Mouse (Mus musculus): Measurements from ENCODE around the gene Wnt7b. TPM values are rescaled to one million over a fixed set of nuclear protein-coding genes. Genes with fewer than 3 reads are reported as not detected.

Wnt7b gene
- polyA plus RNA-seq (2014; fragmentation: Illumina TruSeq; extraction: RNeasy Lipid Tissue Mini Kit (QIAGEN cat#74804); ENCODE audit: low read depth, low replicate concordance) = 7.4 TPM

DNA sequence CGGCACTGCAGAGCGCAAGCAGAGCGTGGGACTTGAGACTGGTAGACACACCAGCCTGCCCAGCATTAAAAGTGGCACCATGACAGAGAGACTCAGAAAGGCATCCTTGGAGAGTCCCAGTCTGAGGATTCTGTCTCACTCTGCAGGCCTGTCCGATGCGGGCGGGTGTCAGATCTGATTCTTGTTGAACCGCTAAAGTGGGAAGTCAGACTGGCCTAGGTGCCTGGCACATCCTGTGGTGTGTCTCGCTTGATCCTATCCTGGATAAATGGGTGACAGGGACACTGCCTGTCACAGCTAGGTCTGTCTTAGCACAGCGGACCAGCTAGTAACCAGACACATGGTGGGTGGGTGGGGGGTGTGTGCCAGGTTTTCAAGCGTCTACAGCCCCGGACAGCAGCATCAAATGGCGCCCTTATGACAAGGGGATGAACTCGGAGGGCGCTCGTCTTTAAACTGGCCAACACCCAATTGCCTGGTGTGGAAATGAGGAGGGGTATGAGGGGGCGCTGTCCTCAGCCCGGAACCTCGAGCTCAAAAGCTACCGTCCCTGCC lies at the start of gene Wnt7b:
Gene Wnt7b (minus strand): TSS at position 118 of the 555 bp plus-strand sequence.

DNA sequence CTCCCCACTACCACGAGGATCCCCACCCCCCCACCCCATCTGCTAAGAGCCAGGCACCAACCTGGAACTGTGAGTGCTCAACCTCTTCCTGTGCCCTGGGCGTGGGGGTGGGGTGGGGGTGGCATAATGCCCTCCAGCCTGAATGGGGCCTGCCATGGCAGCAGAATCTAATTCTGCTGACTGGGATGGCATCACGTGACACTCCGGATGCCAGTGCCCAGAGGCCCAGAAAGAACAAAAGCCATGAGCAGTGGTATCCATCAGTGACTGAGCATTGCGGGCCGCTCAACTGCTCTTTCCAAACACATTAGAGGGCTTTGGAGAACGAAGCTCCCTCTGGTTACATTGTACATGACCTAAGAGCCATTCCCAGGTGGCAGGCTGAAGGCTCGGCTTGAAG lies 79.1 kb downstream of the Wnt7b start, which contains the start of gene 7530416G11Rik:
Gene 7530416G11Rik (minus strand): TSS at position 101 of the 400 bp plus-strand sequence.

Other genes with a start within 250 kb of the Wnt7b start
- gene Atxn10, start 246.2 kb downstream of the Wnt7b start, polyA plus RNA-seq (2014; fragmentation: Illumina TruSeq; extraction: RNeasy Lipid Tissue Mini Kit (QIAGEN cat#74804); ENCODE audit: low read depth, low replicate concordance) = 101 TPM
- not detected for gene 7530416G11Rik, start 79.2 kb downstream of the Wnt7b start, polyA plus RNA-seq (2014; fragmentation: Illumina TruSeq; extraction: RNeasy Lipid Tissue Mini Kit (QIAGEN cat#74804); ENCODE audit: low read depth, low replicate concordance)
- gene Ppara, start 152.5 kb upstream of the Wnt7b start, polyA plus RNA-seq (2014; fragmentation: Illumina TruSeq; extraction: RNeasy Lipid Tissue Mini Kit (QIAGEN cat#74804); ENCODE audit: low read depth, low replicate concordance) = 3.2 TPM
- 24.0 TPM for gene Cdpf1, start 229.2 kb upstream of the Wnt7b start, polyA plus RNA-seq (2014; fragmentation: Illumina TruSeq; extraction: RNeasy Lipid Tissue Mini Kit (QIAGEN cat#74804); ENCODE audit: low read depth, low replicate concordance)
- gene Pkdrej, start 239.3 kb upstream of the Wnt7b start, polyA plus RNA-seq (2014; fragmentation: Illumina TruSeq; extraction: RNeasy Lipid Tissue Mini Kit (QIAGEN cat#74804); ENCODE audit: low read depth, low replicate concordance) = 1.1 TPM
- gene Ttc38, start 249.8 kb upstream of the Wnt7b start, polyA plus RNA-seq (2014; fragmentation: Illumina TruSeq; extraction: RNeasy Lipid Tissue Mini Kit (QIAGEN cat#74804); ENCODE audit: low read depth, low replicate concordance) = 24.3 TPM

Data from adipose tissue, adult 10 weeks (tissue).